Mouse (Mus musculus) activated CD4-positive, CD25-positive, alpha-beta regulatory T cell, adult 9 weeks (primary cell): Measurements from ENCODE around the gene Trim27. TPM values are rescaled to one million over a fixed set of nuclear protein-coding genes. Genes with fewer than 3 reads are reported as not detected.

Source experiments
- polyA plus RNA-seq: library from polyadenylated mRNA; unstranded; fragments of 100-300 nt; shearing (Covaris generic); gene quantifications from one replicate; pipeline ENCODE4 v1.2.1, GENCODE M21; 2017

Gene Trim27
- 23.4 TPM for polyA plus RNA-seq

DNA sequence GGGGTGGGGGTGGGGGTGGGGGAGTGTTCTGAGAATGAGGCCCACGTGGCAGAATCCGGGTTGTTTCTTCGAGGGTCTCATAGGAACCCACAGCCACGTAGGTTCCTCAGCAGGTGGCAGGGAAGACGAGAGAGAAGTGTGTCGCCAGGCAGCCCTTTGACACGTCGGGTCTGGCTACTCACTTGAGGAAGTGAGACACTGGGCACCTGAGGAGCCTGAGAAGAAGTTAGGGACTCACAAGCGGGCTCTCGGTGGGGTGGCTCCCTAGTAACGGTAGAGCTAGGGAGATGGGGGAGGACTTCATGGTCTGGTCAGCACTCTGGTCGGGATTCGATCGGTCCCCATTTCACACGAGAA, at the start of gene Trim27:
TSS of gene Trim27 (plus strand) at position 79 of the 357 bp plus-strand sequence.

GRCm38 (mm10) chr13:21145767-21146166, 33.5 kb upstream of the Trim27 start, which contains the start of gene Olfr1368:
TSS of gene Olfr1368 (minus strand) at chr13:21145867.

Other genes starting within 250 kb of the Trim27 start
- gene Olfr1370, start 104.5 kb upstream of the Trim27 start, polyA plus RNA-seq, result not detected
- not detected for gene Olfr1369-ps1, start 68.0 kb upstream of the Trim27 start, polyA plus RNA-seq
- not detected for gene Olfr263, start 49.8 kb upstream of the Trim27 start, polyA plus RNA-seq
- not detected for gene Olfr1368, start 33.6 kb upstream of the Trim27 start, polyA plus RNA-seq
- not detected for gene Gpx5, start 113.3 kb downstream of the Trim27 start, polyA plus RNA-seq
- not detected for gene Gpx6, start 132.7 kb downstream of the Trim27 start, polyA plus RNA-seq
- not detected for gene Olfr1367, start 167.5 kb downstream of the Trim27 start, polyA plus RNA-seq
- 12.6 TPM for gene Zscan12, start 183.4 kb downstream of the Trim27 start, polyA plus RNA-seq
- gene Zkscan3, start 223.3 kb downstream of the Trim27 start, polyA plus RNA-seq, result 77.3 TPM